Mouse (Mus musculus) mouse embryonic stem cell (cell line): ENCODE data around the gene B3galnt1.

Experiments
- in situ Hi-C, 2 experiments: fragments of 300-500 bp; cut with MboI; formaldehyde crosslinking; loops; 1 replicate in 1 of 2; 3 replicates in 1 of 2; pipeline ENCODE4 v1.14.3; 2019 to 2020; ENCODE audit warnings: low sequenced_read_pairs in 2 of 2, low pct_unique_long_range_greater_than_20kb in 1 of 2, mixed read lengths in 1 of 2; ENCODE audit not compliant: unreplicated experiment in 1 of 2

B3galnt1 gene

GRCm38 (mm10) chr3:69529576-69529975 is 69.2 kb downstream of the B3galnt1 start:
- in situ Hi-C loops: no loop called here

DNA sequence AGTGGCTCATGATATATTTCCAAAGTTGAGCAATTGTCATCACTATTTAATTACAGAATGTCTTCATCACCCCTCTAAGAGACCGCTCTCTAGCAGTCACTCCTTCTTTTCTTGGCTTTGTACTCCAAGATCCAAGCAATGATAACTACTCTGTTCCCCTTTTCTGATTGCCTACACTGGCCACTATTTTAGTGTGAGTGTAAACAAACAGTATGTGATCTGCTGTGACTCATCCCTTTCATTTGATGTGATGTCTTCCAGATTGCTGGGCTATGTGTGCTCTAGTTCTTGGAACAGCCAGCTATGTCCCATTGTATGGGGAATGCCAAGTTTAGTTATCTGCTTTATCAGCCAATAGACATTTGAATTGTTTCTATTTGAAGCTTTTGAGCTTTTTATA is 71.4 kb downstream of the B3galnt1 start:
- in situ Hi-C loops: no loop called here

DNA sequence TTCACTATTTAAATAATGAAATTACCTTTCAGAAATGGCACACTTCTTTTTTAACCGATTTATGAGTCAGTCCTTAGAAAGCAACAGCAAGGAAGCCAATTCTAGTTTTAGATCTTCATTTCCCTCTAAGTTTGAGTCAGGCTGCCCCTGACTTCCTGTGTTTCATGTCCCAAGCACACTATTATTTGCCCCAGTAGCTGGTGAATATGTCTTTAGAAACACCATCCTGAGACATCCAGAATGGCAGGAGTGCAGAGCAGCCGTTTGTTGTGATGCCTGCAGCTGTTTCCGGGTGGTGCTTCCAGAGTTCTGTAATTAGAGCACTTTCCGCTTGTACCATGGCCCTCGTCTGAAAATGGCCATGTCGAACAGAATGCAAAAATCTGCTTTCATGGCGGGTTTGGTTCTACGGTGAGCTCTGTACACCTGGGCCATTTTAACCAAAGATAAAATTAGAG is 73.7 kb downstream of the B3galnt1 start:
- in situ Hi-C loops: no loop called here

DNA sequence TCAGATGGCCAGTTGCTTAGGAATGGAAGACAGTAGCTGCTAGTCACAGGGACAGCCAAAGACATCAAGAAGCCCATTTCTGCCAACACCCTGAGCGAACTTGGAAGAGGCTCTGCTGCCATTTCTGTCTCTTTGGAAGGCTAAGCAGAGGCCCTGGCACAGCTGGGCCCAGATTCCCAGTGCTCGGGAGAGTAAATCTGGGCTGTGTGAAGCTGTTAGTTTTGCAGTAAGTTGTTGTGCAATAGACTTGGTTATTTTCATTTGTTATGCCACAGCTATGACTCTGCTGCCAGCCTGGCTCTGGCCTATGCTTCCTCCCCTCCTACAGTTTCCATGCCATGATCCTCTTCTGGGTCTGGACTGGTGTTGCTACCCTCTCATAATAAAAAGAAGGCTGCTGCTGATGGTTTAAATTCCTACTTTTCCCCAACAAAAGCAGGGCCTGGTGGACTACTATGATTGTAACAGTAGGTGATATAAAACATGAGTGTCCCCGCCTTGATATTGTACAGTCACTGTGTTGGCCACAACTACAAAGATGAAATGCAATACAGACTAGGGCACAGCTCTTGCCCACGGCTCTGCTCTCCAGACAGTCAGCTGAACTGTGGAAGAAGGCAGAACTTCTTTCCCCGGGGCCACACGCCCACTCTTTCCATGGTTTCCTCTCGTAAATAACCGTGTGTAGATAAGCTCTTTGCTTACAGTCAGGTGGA is 74.2 kb downstream of the B3galnt1 start:
- in situ Hi-C loops: no loop called here
